Mouse (Mus musculus) mesoderm, embryonic 11.5 days (tissue): Measurements from ENCODE around the gene Sft2d1.
A peak's percentile ranks its signal among the peaks of the same experiment; 100 is the strongest.

Source experiments
- DNase-seq: peaks from one replicate; pipeline ENCODE4 v3.0.0-alpha.2; 2012; ENCODE audit warnings: low read depth, low spot score

The Sft2d1 gene

GRCm38 (mm10) chr17:8361281-8362103, 50.6 kb downstream of the Sft2d1 start:
- DNase-seq = no peak

GRCm38 (mm10) chr17:8367514-8368480, 56.9 kb downstream of the Sft2d1 start:
- no peak for DNase-seq

GRCm38 (mm10) chr17:8368570-8368969, 57.7 kb downstream of the Sft2d1 start:
- peak; percentile 71 for DNase-seq

GRCm38 (mm10) chr17:8369171-8369570, 58.3 kb downstream of the Sft2d1 start:
- no peak for DNase-seq

- no peak for DNase-seq
These were observed 59.8 kb downstream of the Sft2d1 start for GRCm38 (mm10) chr17:8370634-8371229.

GRCm38 (mm10) chr17:8371834-8372233, 60.9 kb downstream of the Sft2d1 start:
- peak; percentile 88 for DNase-seq

- peak; percentile 92 for DNase-seq
These were observed 61.6 kb downstream of the Sft2d1 start for GRCm38 (mm10) chr17:8372286-8373046.
